Mouse (Mus musculus) bone marrow, adult 2 months (tissue): ENCODE measurements around the gene Pik3r2. TPM values are rescaled to one million over a fixed set of nuclear protein-coding genes. Genes with fewer than 3 reads are reported as not detected.

ENCODE experiments used
- H3K27ac ChIP-seq: fragments of 200-500 bp; 2 replicates; pipeline ENCODE4 v1.5.1; 2012; ENCODE audit warnings: low read depth, mild to moderate bottlenecking, control low read depth, inconsistent platforms, low read length; ENCODE audit not compliant: control insufficient read depth, poor library complexity, insufficient read depth
- H3K4me1 ChIP-seq: fragments of 200-500 bp; 2 replicates; pipeline ENCODE4 v1.6.1; 2011; ENCODE audit warnings: low read length; ENCODE audit not compliant: control insufficient read depth, insufficient read depth
- H3K4me3 ChIP-seq: fragments of 200-500 bp; replicated peaks from 2 replicates; pipeline ENCODE3; 2011; ENCODE audit warnings: mild to moderate bottlenecking, low read depth, low read length, control low read depth; ENCODE audit not compliant: control insufficient read depth
- CTCF ChIP-seq: fragments of 200-500 bp; IDR thresholded peaks from 2 replicates; pipeline ENCODE4 v1.5.1; 2011; ENCODE audit warnings: low read length, control low read depth; ENCODE audit not compliant: control insufficient read depth, insufficient read depth
- POLR2A ChIP-seq: fragments of 200-500 bp; IDR thresholded peaks from 2 replicates; pipeline ENCODE4 v1.6.1; 2011; ENCODE audit warnings: low read depth, mild to moderate bottlenecking, control low read depth, low read length, borderline replicate concordance; ENCODE audit not compliant: control insufficient read depth
- WGBS: fragments of 180-500 bp; shearing (Covaris S2); methylation state at CpG from one replicate; pipeline ENCODE4 v1.1.7; 2018; 5-methylcytosine and 5-hydroxymethylcytosine counted together
- polyA plus RNA-seq: library from polyadenylated mRNA; stranded (reverse); fragments of >200 nt; gene quantifications from 2 replicates; pipeline ENCODE4 v1.2.4, GENCODE M21; 2011; ENCODE audit warnings: low replicate concordance; ENCODE audit not compliant: missing spikeins, insufficient read depth, insufficient read length

Pik3r2 gene
- polyA plus RNA-seq, 1 experiment: 19.5 TPM

GRCm38 (mm10) chr8:70742981-70743655 lies 33.4 kb downstream of the Pik3r2 start:
- Histone ChIP-seq H3K4me3 (no peak overlapping the region), H3K4me1 (no peaks in the 10 kb centered on the region), H3K27ac (no peak overlapping the region)
- no peak for TF ChIP-seq POLR2A
- TF ChIP-seq CTCF: no peak
- WGBS: 3% methylated on average over 38 of the region's 38 CpGs

- Histone ChIP-seq H3K4me1 (no peaks in the 10 kb centered on the region), H3K27ac (no peak overlapping the region), H3K4me3 (no peak overlapping the region)
- TF ChIP-seq CTCF (no peak), POLR2A (no peak)
- 79% methylated on average over 11 of the region's 11 CpGs for WGBS
These were observed 34.3 kb downstream of the Pik3r2 start for GRCm38 (mm10) chr8:70742176-70742575.

DNA sequence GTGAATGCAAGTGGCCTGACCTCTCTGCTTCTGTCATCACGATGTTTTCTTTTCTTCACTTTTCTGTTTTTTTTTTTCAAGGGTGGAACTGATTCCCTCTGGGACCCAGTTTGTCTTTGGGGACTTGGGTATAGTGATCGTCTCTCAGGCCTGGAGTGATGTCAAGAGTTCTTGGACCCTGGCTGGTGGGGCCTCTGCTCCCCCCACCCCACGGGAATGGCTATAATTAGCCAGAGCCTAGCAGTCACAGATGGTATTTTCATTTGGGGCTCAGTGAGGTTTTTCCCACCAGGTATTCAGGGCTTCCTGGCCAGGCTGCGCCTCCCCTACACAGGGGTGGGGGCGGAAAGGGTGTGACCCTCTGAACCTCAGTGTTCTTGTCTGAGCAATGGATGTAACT lies 34.9 kb downstream of the Pik3r2 start:
- Histone ChIP-seq H3K4me1 (no peaks in the 10 kb centered on the region), H3K4me3 (no peak overlapping the region), H3K27ac (no peak overlapping the region)
- TF ChIP-seq CTCF: no peak
- no peak for TF ChIP-seq POLR2A
- WGBS: 59% methylated on average over 5 of the region's 5 CpGs

GRCm38 (mm10) chr8:70738211-70738610 lies 38.3 kb downstream of the Pik3r2 start:
- no peak overlapping the region for H3K27ac ChIP-seq
- WGBS: 36% methylated on average over 3 of the region's 3 CpGs
- no peak overlapping the region for H3K4me3 ChIP-seq

DNA sequence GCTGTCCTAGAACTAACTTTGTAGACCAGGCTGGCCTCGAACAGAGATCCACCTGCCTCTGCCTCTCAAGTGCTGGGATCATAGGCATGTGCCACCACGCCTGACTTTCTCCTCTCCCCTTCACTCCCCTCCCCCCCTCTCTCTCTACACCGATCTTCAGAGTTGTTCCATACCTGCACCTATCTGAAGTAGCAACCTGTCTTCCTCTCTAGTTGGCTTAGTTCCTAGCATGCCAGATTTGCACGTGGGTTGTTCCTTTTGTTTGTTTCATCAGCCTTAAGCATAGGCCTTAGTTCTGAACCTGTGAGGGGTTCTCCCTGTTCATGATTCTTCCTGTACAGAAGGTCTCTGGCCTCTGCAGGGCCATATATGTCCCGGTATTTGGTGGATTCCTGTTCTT lies 38.8 kb downstream of the Pik3r2 start:
- TF ChIP-seq CTCF: no peak
- TF ChIP-seq POLR2A: no peak
- Histone ChIP-seq H3K4me3 (no peak overlapping the region), H3K27ac (no peak overlapping the region), H3K4me1 (no peaks in the 10 kb centered on the region)
- 69% methylated on average over 5 of the region's 5 CpGs for WGBS

More at GRCm38 (mm10) chr8:70738211-70738610, 38.3 kb downstream of the Pik3r2 start:
- no peaks in the 10 kb centered on the region for H3K4me1 ChIP-seq
- TF ChIP-seq POLR2A (no peak), CTCF (no peak)

- H3K27ac ChIP-seq: peak overlapping the region; percentile 66
- peaks cover 2% of the 10 kb centered on the region; the same call in 1 of the 2 replicates for H3K4me1 ChIP-seq
- WGBS: 47% methylated on average over 4 of the region's 4 CpGs
- no peak overlapping the region for H3K4me3 ChIP-seq
- 0 out of 2 replicates have a peak, but pooled peaks have one; percentile 10 for TF ChIP-seq CTCF
- no peak for TF ChIP-seq POLR2A
These were observed 45.6 kb downstream of the Pik3r2 start for GRCm38 (mm10) chr8:70730956-70731355.

DNA sequence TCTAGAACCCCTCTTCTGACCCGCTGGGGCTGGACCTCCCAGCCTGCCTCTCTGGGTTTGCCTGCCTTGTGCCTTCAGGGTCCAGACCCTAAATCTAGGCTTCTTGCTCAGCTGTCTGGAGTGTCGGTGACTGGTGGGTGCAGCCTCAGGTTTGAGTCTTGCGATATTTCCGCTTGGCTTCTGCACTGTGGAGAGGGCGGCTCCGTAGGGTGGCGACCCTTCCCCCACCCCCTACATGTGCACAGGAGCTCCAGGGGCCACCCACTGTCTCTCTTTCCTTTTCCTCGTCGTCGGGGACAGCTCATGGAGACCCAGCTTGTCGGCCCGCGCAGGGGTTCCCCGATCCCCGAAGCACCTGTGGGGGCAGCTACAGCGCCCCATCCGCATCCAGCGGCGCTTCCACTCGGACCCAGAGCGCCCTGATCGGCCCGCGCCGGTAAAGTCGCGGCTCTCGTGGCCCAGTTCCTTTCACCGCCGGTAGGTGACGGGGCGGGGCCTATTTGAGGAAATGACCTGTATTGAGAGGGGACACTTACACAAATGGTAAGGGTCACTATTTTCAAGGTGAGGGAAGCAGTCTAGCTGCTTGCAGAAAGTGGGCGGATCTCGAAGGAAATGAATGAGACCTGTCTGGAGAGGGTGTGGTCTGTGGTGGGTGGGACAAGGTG lies 46.6 kb downstream of the Pik3r2 start:
- Histone ChIP-seq H3K4me1 (peaks cover 2% of the 10 kb centered on the region; the same call in 1 of the 2 replicates), H3K27ac (0 out of 2 replicates have a peak overlapping the region, but pooled peaks have one; percentile 22), H3K4me3 (no peak overlapping the region)
- TF ChIP-seq POLR2A (no peak), CTCF (peak; percentile 27; the same call in 1 of the 2 replicates)
- WGBS: 2% methylated on average over 34 of the region's 34 CpGs

DNA sequence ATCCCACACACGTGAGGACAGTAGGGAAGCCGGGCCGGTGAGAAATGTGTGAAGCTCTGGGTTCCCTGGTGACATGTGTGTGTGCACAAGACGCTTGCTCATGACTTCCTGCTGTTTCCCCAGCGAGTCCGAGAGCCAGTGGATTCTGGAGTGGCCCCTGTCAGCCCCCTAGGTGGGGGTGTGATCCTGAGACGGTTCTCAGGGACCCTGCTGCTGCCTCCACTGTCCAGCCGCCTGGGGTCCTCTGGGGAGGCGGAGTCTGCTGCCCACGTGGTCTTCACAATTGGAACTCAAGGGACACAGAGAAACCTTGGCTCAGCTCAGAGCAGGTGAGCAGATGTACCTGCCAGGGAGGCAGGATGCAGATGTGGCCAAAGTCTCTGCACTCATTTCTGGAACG lies 49.8 kb downstream of the Pik3r2 start:
- TF ChIP-seq CTCF (no peak), POLR2A (no peak)
- Histone ChIP-seq H3K4me1 (peaks cover 2% of the 10 kb centered on the region; the same call in 1 of the 2 replicates), H3K4me3 (no peak overlapping the region), H3K27ac (no peak overlapping the region)
- 37% methylated on average over 11 of the region's 11 CpGs for whole genome bisulfite sequencing
